Mouse (Mus musculus) embryonic facial prominence, embryonic 13.5 days (tissue): ENCODE data around the gene Sntb2. TPM values are rescaled to one million over a fixed set of nuclear protein-coding genes. Genes with fewer than 3 reads are reported as not detected.
"Not testable (repeated sequence)": the region's sequence is repeated elsewhere in the genome, so short reads cannot be mapped to it uniquely, and the experiment has no call there.

Source experiments
- ATAC-seq: fragments of 200-750 bp; cut with Nextera tagmentation; 2 replicates; pipeline ENCODE4 v1.8.0; 2017; ENCODE audit warnings: low read depth; ENCODE audit not compliant: insufficient number of reproducible peaks, insufficient read depth, low FRiP score, low TSS enrichment
- H3K27ac ChIP-seq: fragments of 300-500 bp; sonication (generic); 2 replicates; pipeline ENCODE4 v1.5.1; 2015; ENCODE audit warnings: moderate library complexity, mild to moderate bottlenecking, inconsistent platforms
- H3K27me3 ChIP-seq: fragments of 300-500 bp; sonication (generic); 2 replicates; pipeline ENCODE4 v1.6.1; 2015; ENCODE audit warnings: mild to moderate bottlenecking, inconsistent platforms
- H3K36me3 ChIP-seq: fragments of 300-500 bp; sonication (generic); 2 replicates; pipeline ENCODE4 v1.6.1; 2015; ENCODE audit warnings: mild to moderate bottlenecking, inconsistent platforms
- H3K4me1 ChIP-seq: fragments of 300-500 bp; sonication (generic); 2 replicates; pipeline ENCODE4 v1.6.1; 2015; ENCODE audit warnings: inconsistent platforms
- H3K4me2 ChIP-seq: fragments of 300-500 bp; sonication (generic); 2 replicates; pipeline ENCODE4 v1.6.1; 2015; ENCODE audit warnings: moderate library complexity, mild to moderate bottlenecking, inconsistent platforms
- H3K4me3 ChIP-seq: fragments of 300-500 bp; sonication (generic); 2 replicates; pipeline ENCODE4 v1.5.1; 2015; ENCODE audit warnings: mild to moderate bottlenecking, inconsistent platforms
- H3K9ac ChIP-seq: fragments of 300-500 bp; sonication (generic); 2 replicates; pipeline ENCODE4 v1.6.1; 2015; ENCODE audit warnings: mild to moderate bottlenecking, inconsistent platforms
- H3K9me3 ChIP-seq: fragments of 300-500 bp; sonication (generic); 2 replicates; pipeline ENCODE4 v1.6.1; 2016; ENCODE audit warnings: inconsistent platforms
- WGBS: fragments of 180-500 bp; shearing (Covaris S2); methylation state at CpG from one replicate; pipeline ENCODE4 v1.1.7; 2015; ENCODE audit warnings: mixed read lengths; 5-methylcytosine and 5-hydroxymethylcytosine counted together
- polyA plus RNA-seq: library from polyadenylated mRNA; unstranded; fragments of >200 nt; fragmentation: Nextera tagmentation; extraction: Ambion mirVana; gene quantifications from 2 replicates; pipeline ENCODE4 v1.2.1, GENCODE M21; 2015

Gene Sntb2
- polyA plus RNA-seq, 1 experiment from 2014 or later = 20.1 TPM

GRCm38 (mm10) chr8:106974754-106975153 lies 39.2 kb downstream of the Sntb2 start:
- Histone ChIP-seq H3K9me3 (no peaks in the 10 kb centered on the region), H3K36me3 (no peaks in the 10 kb centered on the region), H3K27me3 (no peaks in the 10 kb centered on the region), H3K4me2 (no peak overlapping the region), H3K27ac (no peak overlapping the region; the same call in 1 of the 2 replicates), H3K4me1 (peaks cover 16% of the 10 kb centered on the region), H3K9ac (no peak overlapping the region), H3K4me3 (no peak overlapping the region)
- 71% methylated on average over 7 of the region's 7 CpGs for WGBS
- ATAC-seq = no peak

GRCm38 (mm10) chr8:106975764-106976163 lies 40.2 kb downstream of the Sntb2 start:
- Histone ChIP-seq H3K27me3 (no peaks in the 10 kb centered on the region), H3K4me1 (peaks cover 16% of the 10 kb centered on the region), H3K9ac (no peak overlapping the region), H3K9me3 (no peaks in the 10 kb centered on the region), H3K4me2 (no peak overlapping the region), H3K27ac (no peak overlapping the region), H3K36me3 (no peaks in the 10 kb centered on the region), H3K4me3 (no peak overlapping the region)
- WGBS = 85% methylated on average over 2 of the region's 2 CpGs
- no peak for ATAC-seq

GRCm38 (mm10) chr8:106976436-106976835 lies 40.9 kb downstream of the Sntb2 start:
- H3K27me3 ChIP-seq = no peaks in the 10 kb centered on the region
- no peak for ATAC-seq
- 74% methylated on average over 4 of the region's 4 CpGs for WGBS

GRCm38 (mm10) chr8:106978755-106979251 lies 43.3 kb downstream of the Sntb2 start:
- Histone ChIP-seq H3K27me3 (no peaks in the 10 kb centered on the region), H3K36me3 (peaks cover 11% of the 10 kb centered on the region; the same call in 1 of the 2 replicates), H3K9me3 (no peaks in the 10 kb centered on the region), H3K27ac (peak overlapping the region; percentile 44; the same call in 1 of the 2 replicates), H3K4me3 (no peak overlapping the region), H3K4me2 (no peak overlapping the region), H3K9ac (no peak overlapping the region), H3K4me1 (peaks cover 16% of the 10 kb centered on the region)
- no peak for ATAC-seq
- 51% methylated on average over 2 of the region's 2 CpGs for WGBS

More at GRCm38 (mm10) chr8:106976436-106976835, 40.9 kb downstream of the Sntb2 start:
- Histone ChIP-seq H3K9me3 (no peaks in the 10 kb centered on the region), H3K36me3 (no peaks in the 10 kb centered on the region), H3K27ac (no peak overlapping the region), H3K4me3 (no peak overlapping the region), H3K4me1 (peaks cover 16% of the 10 kb centered on the region), H3K9ac (no peak overlapping the region), H3K4me2 (no peak overlapping the region)

- no peak overlapping the region for H3K27ac ChIP-seq
- peaks cover 15% of the 10 kb centered on the region for H3K36me3 ChIP-seq
- no peaks in the 10 kb centered on the region for H3K9me3 ChIP-seq
- H3K4me3 ChIP-seq = no peak overlapping the region
- no peak for ATAC-seq
- H3K9ac ChIP-seq = no peak overlapping the region
- H3K27me3 ChIP-seq = no peaks in the 10 kb centered on the region
- WGBS = 83% methylated on average over 9 of the region's 9 CpGs
- no peak overlapping the region for H3K4me2 ChIP-seq
- H3K4me1 ChIP-seq = no peaks in the 10 kb centered on the region
Measured at GRCm38 (mm10) chr8:106985404-106985821, 49.9 kb downstream of the Sntb2 start.

- no peak overlapping the region for H3K4me2 ChIP-seq
- ATAC-seq = no peak
Measured at GRCm38 (mm10) chr8:106985951-106986350, 50.4 kb downstream of the Sntb2 start.

GRCm38 (mm10) chr8:106987557-106987956 lies 52.0 kb downstream of the Sntb2 start:
- Histone ChIP-seq H3K4me1 (no peaks in the 10 kb centered on the region), H3K4me3 (no peak overlapping the region), H3K4me2 (no peak overlapping the region), H3K9ac (no peak overlapping the region), H3K36me3 (peaks cover 23% of the 10 kb centered on the region), H3K9me3 (no peaks in the 10 kb centered on the region), H3K27me3 (no peaks in the 10 kb centered on the region), H3K27ac (no peak overlapping the region)
- no peak for ATAC-seq

More at GRCm38 (mm10) chr8:106985951-106986350, 50.4 kb downstream of the Sntb2 start:
- Histone ChIP-seq H3K27ac (no peak overlapping the region), H3K27me3 (no peaks in the 10 kb centered on the region), H3K9ac (no peak overlapping the region), H3K4me1 (no peaks in the 10 kb centered on the region), H3K9me3 (no peaks in the 10 kb centered on the region), H3K4me3 (no peak overlapping the region), H3K36me3 (peaks cover 15% of the 10 kb centered on the region)

GRCm38 (mm10) chr8:106991393-106991792 lies 55.8 kb downstream of the Sntb2 start:
- Histone ChIP-seq H3K27ac (no peak overlapping the region), H3K4me1 (no peaks in the 10 kb centered on the region), H3K4me3 (no peak overlapping the region), H3K4me2 (no peak overlapping the region), H3K9ac (no peak overlapping the region), H3K27me3 (no peaks in the 10 kb centered on the region), H3K36me3 (peaks cover 25% of the 10 kb centered on the region), H3K9me3 (no peaks in the 10 kb centered on the region)
- ATAC-seq = no peak
- WGBS = 93% methylated on average over 7 of the region's 7 CpGs

- H3K4me2 ChIP-seq, H3K9ac ChIP-seq, H3K9me3 ChIP-seq, H3K27me3 ChIP-seq, H3K4me3 ChIP-seq, ATAC-seq, H3K27ac ChIP-seq: not testable (repeated sequence)
- peaks cover 32% of the 10 kb centered on the region for H3K36me3 ChIP-seq
- peaks cover 13% of the 10 kb centered on the region for H3K4me1 ChIP-seq
- WGBS = 88% methylated on average over 4 of the region's 4 CpGs
Measured at GRCm38 (mm10) chr8:106996339-106996738, 60.8 kb downstream of the Sntb2 start.

- peaks cover 23% of the 10 kb centered on the region; the same call in 1 of the 2 replicates for H3K36me3 ChIP-seq
- H3K27me3 ChIP-seq = no peaks in the 10 kb centered on the region
- ATAC-seq = no peak
- H3K9me3 ChIP-seq = no peaks in the 10 kb centered on the region
- H3K9ac ChIP-seq = no peak overlapping the region
- no peak overlapping the region for H3K4me2 ChIP-seq
- no peak overlapping the region for H3K27ac ChIP-seq
- peaks cover 13% of the 10 kb centered on the region for H3K4me1 ChIP-seq
- WGBS = 60% methylated on average over 4 of the region's 4 CpGs
- no peak overlapping the region for H3K4me3 ChIP-seq
Measured at GRCm38 (mm10) chr8:106997416-106997815, 61.9 kb downstream of the Sntb2 start.

- Histone ChIP-seq H3K27me3 (no peaks in the 10 kb centered on the region), H3K27ac (no peak overlapping the region), H3K9ac (no peak overlapping the region), H3K4me2 (no peak overlapping the region), H3K4me3 (no peak overlapping the region), H3K9me3 (no peaks in the 10 kb centered on the region), H3K36me3 (peaks cover 21% of the 10 kb centered on the region), H3K4me1 (peaks cover 13% of the 10 kb centered on the region)
- whole genome bisulfite sequencing = 51% methylated on average over 1 of the region's 1 CpGs
- no peak for ATAC-seq
Measured at GRCm38 (mm10) chr8:106999068-106999467, 63.5 kb downstream of the Sntb2 start.

GRCm38 (mm10) chr8:107002532-107002931 lies 67.0 kb downstream of the Sntb2 start:
- Histone ChIP-seq H3K9ac (no peak overlapping the region), H3K27me3 (no peaks in the 10 kb centered on the region), H3K36me3 (peaks cover 26% of the 10 kb centered on the region), H3K4me2 (no peak overlapping the region), H3K4me3 (no peak overlapping the region), H3K4me1 (peaks cover 13% of the 10 kb centered on the region), H3K9me3 (no peaks in the 10 kb centered on the region), H3K27ac (no peak overlapping the region)
- 37% methylated on average over 5 of the region's 5 CpGs for WGBS
- no peak for ATAC-seq
